Mouse (Mus musculus): Measurements from ENCODE around the gene Minos1.

Minos1 gene

GRCm38 (mm10) chr4:139064831-139065230 is 66.1 kb downstream of the Minos1 start:
- in situ Hi-C loops (cut with MboI) = no loop called here

- in situ Hi-C loops (cut with MboI) = no loop called here
These were observed 71.3 kb downstream of the Minos1 start for GRCm38 (mm10) chr4:139059569-139059968.

- in situ Hi-C loops (cut with MboI) = no loop called here
These were observed 72.9 kb downstream of the Minos1 start for GRCm38 (mm10) chr4:139058029-139058428.

- in situ Hi-C loops (cut with MboI) = no loop called here
These were observed 73.6 kb downstream of the Minos1 start for GRCm38 (mm10) chr4:139057291-139057690.

- in situ Hi-C loops (cut with MboI) = no loop called here
These were observed 75.2 kb downstream of the Minos1 start for GRCm38 (mm10) chr4:139055744-139056143.

GRCm38 (mm10) chr4:139055336-139055735 is 75.6 kb downstream of the Minos1 start:
- in situ Hi-C loops (cut with MboI) = no loop called here

- in situ Hi-C loops (cut with MboI) = no loop called here
These were observed 76.5 kb downstream of the Minos1 start for GRCm38 (mm10) chr4:139054300-139054923.

- in situ Hi-C loops (cut with MboI) = no loop called here
These were observed 77.5 kb downstream of the Minos1 start for GRCm38 (mm10) chr4:139053391-139053790.

GRCm38 (mm10) chr4:139052796-139053195 is 78.1 kb downstream of the Minos1 start:
- in situ Hi-C loops (cut with MboI) = no loop called here
